Mouse (Mus musculus) myocyte (in vitro differentiated cells): ENCODE results near the gene Palld.

Experiments used
- CEBPB ChIP-seq: IDR thresholded peaks from 2 replicates; pipeline ENCODE4 v1.6.1; 2011; ENCODE audit warnings: mild to moderate bottlenecking, moderate library complexity; ENCODE audit not compliant: poor library complexity, insufficient read depth, severe bottlenecking
- E2F4 ChIP-seq: IDR thresholded peaks from one replicate; pipeline ENCODE4 v1.6.1; 2011; ENCODE audit warnings: mild to moderate bottlenecking, control low read depth, moderate library complexity; ENCODE audit not compliant: insufficient read depth
- MAX ChIP-seq: IDR thresholded peaks from one replicate; pipeline ENCODE4 v1.6.1; 2011; ENCODE audit warnings: low read depth, mild to moderate bottlenecking, control low read depth
- MYOD1 ChIP-seq, 3 experiments: IDR thresholded peaks; one replicate each; pipeline ENCODE4 v1.6.1; 2011; ENCODE audit warnings: control low read depth in 2 of 3, low read depth in 2 of 3, mild to moderate bottlenecking in 2 of 3, moderate library complexity in 1 of 3; ENCODE audit not compliant: insufficient read length in 2 of 3, control insufficient read depth in 1 of 3
- POLR2A ChIP-seq: IDR thresholded peaks from one replicate; pipeline ENCODE4 v1.6.1; 2011; ENCODE audit warnings: low read depth, mild to moderate bottlenecking, control low read depth, moderate library complexity; ENCODE audit not compliant: insufficient read length
- REST ChIP-seq: IDR thresholded peaks from one replicate; pipeline ENCODE4 v1.6.1; 2011; ENCODE audit warnings: mild to moderate bottlenecking, control low read depth, moderate library complexity; ENCODE audit not compliant: insufficient read depth, insufficient read length
- SRF ChIP-seq: IDR thresholded peaks from one replicate; pipeline ENCODE4 v1.6.1; 2011; ENCODE audit warnings: low read depth; ENCODE audit not compliant: control insufficient read depth, insufficient read length
- TCF12 ChIP-seq: IDR thresholded peaks from one replicate; pipeline ENCODE4 v1.6.1; 2011; ENCODE audit warnings: mild to moderate bottlenecking, control low read depth; ENCODE audit not compliant: poor library complexity, insufficient read depth, severe bottlenecking
- TCF3 ChIP-seq: IDR thresholded peaks from one replicate; pipeline ENCODE4 v1.6.1; 2011; ENCODE audit warnings: low read depth, control low read depth; ENCODE audit not compliant: insufficient read length
- USF1 ChIP-seq: IDR thresholded peaks from one replicate; pipeline ENCODE4 v1.6.1; 2011; ENCODE audit warnings: low read depth, mild to moderate bottlenecking, control low read depth, moderate library complexity

DNA sequence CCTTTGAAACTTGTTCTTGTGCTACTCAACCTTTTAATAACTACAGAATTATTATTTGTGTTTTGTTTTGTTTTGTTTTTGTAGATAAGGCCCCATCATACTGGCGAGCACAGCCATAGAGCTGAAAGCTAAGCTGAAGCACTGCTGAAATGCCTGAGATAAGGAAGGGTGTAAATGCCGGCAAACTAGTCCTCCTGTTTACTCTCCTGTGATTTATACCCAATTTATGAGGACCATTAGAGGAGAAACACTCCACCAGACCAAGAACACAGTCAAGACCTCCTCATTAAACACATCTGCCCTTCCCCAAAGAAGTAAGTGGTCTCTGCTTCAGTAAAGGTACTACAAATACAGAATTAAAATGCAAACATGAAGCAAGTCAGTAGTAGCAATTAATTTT lies 219.6 kb downstream of the Palld start:
- TF ChIP-seq POLR2A (no peak), MYOD1 (IDR thresholded peaks at IDR 0.05; ENCODE audit: control insufficient read depth in 1 of 3, insufficient read length in 2 of 3, low read depth in 2 of 3) (no peak), REST (no peak), MAX (no peak), SRF (no peak), CEBPB (no peak), TCF3 (no peak), USF1 (no peak), TCF12 (no peak), E2F4 (no peak)
